Mouse (Mus musculus) urinary bladder, adult 2 months (tissue): ENCODE results near the gene Smoc2. TPM values are rescaled to one million over a fixed set of nuclear protein-coding genes. Genes with fewer than 3 reads are reported as not detected.

Experiments used
- DNase-seq: peaks from one replicate; pipeline ENCODE4 v3.0.0; 2022; ENCODE audit warnings: low spot score
- polyA plus RNA-seq: library from polyadenylated mRNA; depleted of rRNA; stranded (reverse); fragments of >200 nt; gene quantifications from 2 replicates; pipeline ENCODE4 v1.2.3, GENCODE M21; 2012; rRNA removed

The Smoc2 gene
- polyA plus RNA-seq, 1 experiment, result 129 TPM

- no peak for DNase-seq
These were observed 133.2 kb downstream of the Smoc2 start for GRCm38 (mm10) chr17:14412460-14412859.

- no peak for DNase-seq
These were observed 135.2 kb downstream of the Smoc2 start for GRCm38 (mm10) chr17:14414511-14414910.

GRCm38 (mm10) chr17:14420460-14421046, 141.2 kb downstream of the Smoc2 start:
- DNase-seq, result no peak

- no peak for DNase-seq
These were observed 147.2 kb downstream of the Smoc2 start for GRCm38 (mm10) chr17:14426481-14426880.

GRCm38 (mm10) chr17:14434717-14435116, 155.4 kb downstream of the Smoc2 start:
- no peak for DNase-seq

- no peak for DNase-seq
These were observed 166.3 kb downstream of the Smoc2 start for GRCm38 (mm10) chr17:14445611-14446010.

- no peak for DNase-seq
These were observed 168.0 kb downstream of the Smoc2 start for GRCm38 (mm10) chr17:14447275-14447674.

Other genes starting within 250 kb of the Smoc2 start
- not detected in 2 replicates for gene Gm7358, start 220.0 kb upstream of the Smoc2 start, polyA plus RNA-seq
- gene Dact2, start 75.2 kb upstream of the Smoc2 start, polyA plus RNA-seq, result 1.2 and 1.4 TPM in 2 replicates